In genomic region chr17:88063980-88064346, GRCm38 (mm10) we compare ENCODE assay signal across 8 mouse cellular contexts. TPM values are rescaled to one million over a fixed set of nuclear protein-coding genes. Genes with fewer than 3 reads are reported as not detected.
DNase-seq lines count a peak whose midpoint lies in the region; ATAC-seq and TF ChIP-seq lines count a peak whose summit lies in the region.

No protein-coding gene starts in this region.

- peaks cover 59% of the 10 kb centered on the region for H3K79me2 ChIP-seq in C2C12 (ENCODE audit: control insufficient read depth, insufficient read depth)

- ATAC-seq in erythroblast, adult 5-6 weeks (replicated peaks; ENCODE audit: low FRiP score, poor library complexity, severe bottlenecking): peak; percentile 24
- ATAC-seq in heart, embryonic 11.5 days (replicated peaks; ENCODE audit: insufficient number of reproducible peaks, low FRiP score, low TSS enrichment): no peak
- ATAC-seq in kidney, embryonic 14.5 days (ENCODE audit: low FRiP score, low TSS enrichment): no peak
- ATAC-seq in midbrain, postnatal 0 days (ENCODE audit: low FRiP score): peak; percentile 31; the same call in 1 of the 2 replicates

- no peaks in the 10 kb centered on the region for H3K36me3 ChIP-seq in C2C12 (ENCODE audit: control insufficient read depth, insufficient read depth)
- H3K36me3 ChIP-seq in heart, embryonic 11.5 days (ENCODE audit: control insufficient read depth, insufficient read depth, low read length): no peaks in the 10 kb centered on the region
- no peaks in the 10 kb centered on the region for H3K36me3 ChIP-seq in kidney, embryonic 14.5 days (ENCODE audit: control insufficient read depth, insufficient read depth, low read length)
- no peaks in the 10 kb centered on the region for H3K36me3 ChIP-seq in midbrain, postnatal 0 days (ENCODE audit: insufficient read depth, low read length)

- no peaks in the 10 kb centered on the region for H3K9me3 ChIP-seq in heart, embryonic 11.5 days (replicated peaks; ENCODE audit: control insufficient read depth, low read length)
- H3K9me3 ChIP-seq in kidney, embryonic 14.5 days (ENCODE audit: control insufficient read depth, low read length): no peaks in the 10 kb centered on the region
- no peaks in the 10 kb centered on the region for H3K9me3 ChIP-seq in midbrain, postnatal 0 days (ENCODE audit: low read length)

- peak; percentile 73 for DNase-seq in liver
- peak; percentile 84 for DNase-seq in midbrain, postnatal 0 days (ENCODE audit: low spot score)
- peak; percentile 63 to 85 for DNase-seq in spleen, postnatal 4 days (ENCODE audit: low spot score in 2 of 2)

- no peak for TF ChIP-seq POLR2A in bone marrow macrophage, adult 2 months (IDR thresholded peaks at IDR 0.05; ENCODE audit: borderline replicate concordance, low read depth, low read length)

- no peaks in the 10 kb centered on the region for H3K27me3 ChIP-seq in C2C12 (ENCODE audit: control insufficient read depth, insufficient read depth, insufficient read length)
- H3K27me3 ChIP-seq in heart, embryonic 11.5 days (ENCODE audit: control insufficient read depth, insufficient read depth, low read length): no peaks in the 10 kb centered on the region
- H3K27me3 ChIP-seq in kidney, embryonic 14.5 days (ENCODE audit: control insufficient read depth, insufficient read depth, low read length): no peaks in the 10 kb centered on the region
- no peaks in the 10 kb centered on the region for H3K27me3 ChIP-seq in midbrain, postnatal 0 days (ENCODE audit: insufficient read depth, low read length)

- H3K27ac ChIP-seq in bone marrow macrophage, adult 2 months (ENCODE audit: insufficient read depth, low read depth, low read length): peak overlapping the region; percentile 61
- peak overlapping the region; percentile 99 for H3K27ac ChIP-seq in heart, embryonic 11.5 days (ENCODE audit: low read depth, low read length)
- H3K27ac ChIP-seq in kidney, embryonic 14.5 days (ENCODE audit: low read depth, low read length): peak overlapping the region; percentile 100
- H3K27ac ChIP-seq in midbrain, postnatal 0 days (ENCODE audit: low read depth, low read length): peak overlapping the region; percentile 100

- peaks cover 53% of the 10 kb centered on the region for H3K79me3 ChIP-seq in C2C12 (ENCODE audit: low read depth)

- peak overlapping the region; percentile 75 for H3K4me3 ChIP-seq in C2C12 (ENCODE audit: insufficient read depth, poor library complexity, severe bottlenecking)
- peak overlapping the region; percentile 81 for H3K4me3 ChIP-seq in bone marrow macrophage, adult 2 months (ENCODE audit: insufficient read depth, low read length)
- H3K4me3 ChIP-seq in heart, embryonic 11.5 days (ENCODE audit: low read depth, low read length): peak overlapping the region; percentile 99
- peak overlapping the region; percentile 98 for H3K4me3 ChIP-seq in kidney, embryonic 14.5 days (ENCODE audit: low read length)
- H3K4me3 ChIP-seq in midbrain, postnatal 0 days (ENCODE audit: low read depth, low read length): peak overlapping the region; percentile 100

- peak overlapping the region; percentile 99 for H3ac ChIP-seq in C2C12 (ENCODE audit: control insufficient read depth, insufficient read length, low read depth)

- H3K4me2 ChIP-seq in heart, embryonic 11.5 days: peak overlapping the region; percentile 77
- H3K4me2 ChIP-seq in kidney, embryonic 14.5 days (replicated peaks; ENCODE audit: low read depth, low read length): peak overlapping the region; percentile 75
- peak overlapping the region; percentile 60 for H3K4me2 ChIP-seq in midbrain, postnatal 0 days (ENCODE audit: low read depth, low read length, poor library complexity, severe bottlenecking)

- no peak for TF ChIP-seq CTCF in C2C12 (IDR thresholded peaks at IDR 0.05; ENCODE audit: control insufficient read depth, insufficient read depth, insufficient read length)
- no peak for TF ChIP-seq CTCF in bone marrow macrophage, adult 2 months (IDR thresholded peaks at IDR 0.05; ENCODE audit: low read depth, low read length)
- no peak for TF ChIP-seq CTCF in midbrain, postnatal 0 days (IDR thresholded peaks at IDR 0.05)

- H3K9ac ChIP-seq in heart, embryonic 11.5 days (ENCODE audit: low read depth, low read length): peak overlapping the region; percentile 99
- H3K9ac ChIP-seq in kidney, embryonic 14.5 days (ENCODE audit: low read depth, low read length): peak overlapping the region; percentile 100
- H3K9ac ChIP-seq in midbrain, postnatal 0 days (replicated peaks; ENCODE audit: low read length, poor library complexity, severe bottlenecking): peak overlapping the region; percentile 98

- peaks cover 21% of the 10 kb centered on the region for H3K4me1 ChIP-seq in bone marrow macrophage, adult 2 months (ENCODE audit: control insufficient read depth, insufficient read depth, low read length)
- peaks cover 6% of the 10 kb centered on the region for H3K4me1 ChIP-seq in heart, embryonic 11.5 days (ENCODE audit: control insufficient read depth, insufficient read depth, low read length)
- H3K4me1 ChIP-seq in kidney, embryonic 14.5 days (ENCODE audit: control insufficient read depth, insufficient read depth, low read length): peaks cover 8% of the 10 kb centered on the region; the same call in 1 of the 2 replicates
- H3K4me1 ChIP-seq in midbrain, postnatal 0 days (ENCODE audit: insufficient read depth, low read length): no peaks in the 10 kb centered on the region; the same call in 1 of the 2 replicates

- WGBS in heart, embryonic 11.5 days (ENCODE audit: insufficient replicate concordance): 0% methylated on average over 23 of the region's 23 CpGs
- under 1% methylated on average over 23 of the region's 23 CpGs for WGBS in kidney, embryonic 14.5 days
- WGBS in midbrain, postnatal 0 days: under 1% methylated on average over 23 of the region's 23 CpGs

TF ChIP-seq in C2C12, 6 proteins besides CTCF, POLR2A, EP300 and RAD21:
- TF ChIP-seq MYOG (IDR thresholded peaks at IDR 0.05; ENCODE audit: control insufficient read depth, extremely low read depth, insufficient read length) (no peak), CEBPB (IDR thresholded peaks at IDR 0.05; ENCODE audit: low read depth) (no peak), FOSL1 (IDR thresholded peaks at IDR 0.05; ENCODE audit: insufficient read depth, low read length, poor library complexity, severe bottlenecking) (no peak), MYOD1 (IDR thresholded peaks at IDR 0.05; ENCODE audit: control insufficient read depth, insufficient read length, low read depth) (no peak), USF1 (IDR thresholded peaks at IDR 0.05; ENCODE audit: low read depth) (no peak), MAX (IDR thresholded peaks at IDR 0.05) (peak; percentile 45)

RNA-seq across cellular contexts. Expression of gene Fbxo11, which starts 1.1 kb away (rescaled TPM):
- polyA plus RNA-seq in C2C12 (2012; fragmentation: generic; extraction: Trizol): 9.3 TPM
- polyA plus RNA-seq in bone marrow macrophage, adult 2 months (2012; ENCODE audit: insufficient read depth, insufficient read length, missing spikeins): 76.1 and 82.9 TPM in 2 replicates
- 11.5 and 13.2 TPM in 2 replicates for total RNA-seq in erythroblast, adult 5-6 weeks (2015; ENCODE audit: low replicate concordance)
- 5.7 and 8.7 TPM in 2 replicates for total RNA-seq in erythroblast, adult 5-6 weeks (2017; ENCODE audit: low replicate concordance)
- 17.3 and 17.7 TPM in 2 replicates for polyA plus RNA-seq in heart, embryonic 11.5 days (2014; fragmentation: Nextera tagmentation; extraction: Ambion mirVana)
- 26.7 and 28.0 TPM in 2 replicates for polyA plus RNA-seq in kidney, embryonic 14.5 days (2014; fragmentation: Nextera tagmentation; extraction: Ambion mirVana)
- total RNA-seq in midbrain, postnatal 0 days (2014; rRNA removed): 48.5 and 76.9 TPM in 2 replicates
- 22.3 and 27.7 TPM in 2 replicates for polyA plus RNA-seq in midbrain, postnatal 0 days (2015; fragmentation: Nextera tagmentation; extraction: Ambion mirVana)

Comparison
In these comparisons a context has a peak if more than half of its experiments do, and no peak if none do; other contexts are left out.
1. ATAC-seq: peak in erythroblast, adult 5-6 weeks (single experiment) and midbrain, postnatal 0 days (single experiment); none in heart, embryonic 11.5 days (single experiment) and kidney, embryonic 14.5 days (single experiment).
2. Peak in every context shown above with its lines, with median percentiles within 50 percentile points of each other: H3K4me3 ChIP-seq, H3K27ac ChIP-seq, H3K4me2 ChIP-seq, H3K9ac ChIP-seq and DNase-seq.